Mouse (Mus musculus): Measurements from ENCODE around the gene Gins1. TPM values are rescaled to one million over a fixed set of nuclear protein-coding genes. Genes with fewer than 3 reads are reported as not detected.
A peak's percentile ranks its signal among the peaks of the same experiment; 100 is the strongest.

Gins1 gene
- polyA plus RNA-seq (2015; fragmentation: Nextera tagmentation; extraction: Ambion mirVana): 34.8 and 34.9 TPM in 2 replicates

DNA sequence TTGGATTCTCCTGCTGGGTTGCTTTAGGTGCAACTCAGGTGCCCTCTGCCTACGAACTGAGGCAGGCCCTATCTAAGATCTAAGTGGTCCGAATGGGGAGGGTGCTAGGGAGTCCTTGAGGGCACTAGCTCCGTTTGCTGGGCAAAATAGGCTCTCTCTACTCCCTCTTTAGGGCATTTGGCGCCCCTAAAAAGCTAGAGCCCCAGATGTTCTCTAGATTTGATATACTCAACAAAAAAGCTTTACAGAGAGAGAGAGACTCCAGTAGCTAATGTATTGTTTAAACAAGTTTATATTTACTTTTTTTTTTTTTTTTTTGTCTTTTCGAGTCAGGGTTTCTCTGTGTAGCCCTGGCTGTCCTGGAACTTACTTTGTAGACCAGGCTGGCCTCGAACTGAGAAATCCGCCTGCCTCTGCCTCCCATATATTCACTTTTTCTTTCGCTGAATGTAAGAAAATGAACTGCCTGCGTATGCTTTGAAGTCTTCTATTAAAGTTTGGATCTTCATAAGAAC is at the start of gene Gins1:
TSS of gene Gins1 (plus strand) at position 465 of the 515 bp plus-strand sequence.
- ATAC-seq (ENCODE audit: low read depth): no peak; the same call in 1 of the 2 replicates
- Histone ChIP-seq H3K9me3 (ENCODE audit: control insufficient read depth, low read length) (no peaks in the 10 kb centered on the region), H3K4me1 (replicated peaks; ENCODE audit: control insufficient read depth, insufficient read depth, low read length) (peaks cover 10% of the 10 kb centered on the region), H3K27ac (ENCODE audit: low read length) (peak within 1 kb of the TSS; percentile 84), H3K9ac (ENCODE audit: low read length) (peak within 1 kb of the TSS; percentile 91), H3K4me2 (ENCODE audit: low read depth, low read length) (peak within 1 kb of the TSS; percentile 92), H3K36me3 (ENCODE audit: control insufficient read depth, insufficient read depth, low read length) (no peaks in the 10 kb centered on the region; the same call in 1 of the 2 replicates), H3K27me3 (ENCODE audit: control insufficient read depth, insufficient read depth, low read depth, low read length) (no peaks in the 10 kb centered on the region), H3K4me3 (ENCODE audit: low read length) (peak within 1 kb of the TSS; percentile 87)
- WGBS: 34% methylated on average over 9 of the region's 9 CpGs

DNA sequence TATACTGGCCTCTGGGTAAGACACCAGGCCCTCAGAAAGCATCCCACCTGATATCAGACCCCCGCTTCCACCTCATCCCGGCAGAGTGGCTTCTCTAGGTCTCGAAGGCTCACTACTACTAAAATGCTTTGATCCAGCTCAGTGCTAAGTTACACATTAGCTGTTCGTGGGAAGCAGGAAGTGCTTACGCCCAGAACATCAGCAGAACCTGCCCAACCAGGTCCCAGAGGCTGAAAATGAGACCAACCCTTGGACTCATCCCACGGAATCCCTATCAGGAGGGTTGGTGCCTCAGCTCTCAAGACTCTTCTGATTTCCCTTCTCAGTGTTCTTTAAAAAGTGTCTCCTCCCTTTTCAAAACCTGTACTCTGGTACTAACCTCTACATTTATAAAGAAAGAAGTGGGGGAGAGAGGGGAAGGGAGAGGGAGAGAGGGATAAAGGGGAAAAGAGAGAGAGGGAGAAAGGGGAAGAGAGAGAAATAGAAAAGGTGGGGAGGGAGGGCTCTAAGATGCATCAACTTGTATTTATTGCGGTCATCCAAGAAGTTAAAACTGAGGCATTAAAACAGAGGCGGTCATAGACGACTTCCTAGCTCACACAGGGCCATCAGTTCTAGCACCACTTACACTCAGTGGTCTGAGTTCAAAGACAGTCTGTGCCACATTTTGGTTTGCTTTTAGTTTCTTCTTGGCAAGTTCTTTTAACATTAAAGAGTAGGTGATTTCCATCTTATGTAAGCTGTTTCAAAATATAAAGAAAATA is 46.3 kb upstream of the Gins1 start:
- no peaks in the 10 kb centered on the region for H3K36me3 ChIP-seq (ENCODE audit: control insufficient read depth, insufficient read depth, low read length)
- no peak overlapping the region for H3K4me3 ChIP-seq (ENCODE audit: low read length)
- no peak for ATAC-seq (ENCODE audit: low read depth)

DNA sequence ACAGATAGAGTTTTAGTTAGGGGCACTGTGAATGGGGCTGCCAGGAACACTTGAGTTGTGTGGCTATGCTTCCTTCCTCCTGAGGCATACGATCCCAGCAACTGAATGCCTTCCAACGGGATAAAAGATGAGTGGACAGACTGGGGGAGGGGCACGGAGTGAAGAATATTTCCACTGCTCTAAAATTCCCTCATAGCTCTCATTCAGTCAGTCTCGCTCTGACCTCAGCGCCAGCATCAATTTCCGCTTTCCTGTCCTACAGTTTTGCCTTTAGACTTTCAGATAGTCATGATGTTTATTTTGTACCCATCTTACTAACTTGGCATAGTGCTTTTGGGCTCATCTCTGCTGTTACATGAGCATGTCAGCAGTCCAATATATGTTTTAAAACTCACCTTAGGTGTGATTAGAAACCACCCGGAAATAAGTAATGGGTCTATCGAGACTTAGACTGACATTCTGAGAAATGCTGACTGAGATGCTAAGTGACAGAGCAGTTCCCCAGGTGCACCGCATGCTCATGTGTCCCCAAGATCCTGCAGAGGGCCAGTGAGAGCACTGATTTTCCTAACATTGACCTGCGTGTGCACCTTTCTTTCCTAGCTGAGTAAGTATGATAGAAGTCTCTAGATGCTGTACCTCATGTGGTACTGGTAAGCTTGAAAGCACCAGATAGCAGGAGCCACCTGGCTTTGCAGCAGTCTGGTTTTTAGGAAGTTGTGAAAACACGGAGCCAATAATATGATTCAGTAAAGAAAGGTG is 45.3 kb upstream of the Gins1 start:
- no peaks in the 10 kb centered on the region for H3K9me3 ChIP-seq (ENCODE audit: control insufficient read depth, low read length)
- no peak for ATAC-seq (ENCODE audit: low read depth)
- H3K4me1 ChIP-seq (replicated peaks; ENCODE audit: control insufficient read depth, insufficient read depth, low read length): no peaks in the 10 kb centered on the region
- H3K27me3 ChIP-seq (ENCODE audit: control insufficient read depth, insufficient read depth, low read depth, low read length): no peaks in the 10 kb centered on the region
- H3K36me3 ChIP-seq (ENCODE audit: control insufficient read depth, insufficient read depth, low read length): no peaks in the 10 kb centered on the region
- H3K4me3 ChIP-seq (ENCODE audit: low read length): no peak overlapping the region
- H3K4me2 ChIP-seq (ENCODE audit: low read depth, low read length): no peak overlapping the region
- WGBS: 67% methylated on average over 11 of the region's 11 CpGs
- H3K27ac ChIP-seq (ENCODE audit: low read length): no peak overlapping the region
- H3K9ac ChIP-seq (ENCODE audit: low read length): no peak overlapping the region

More for the DNA sequence above, 46.3 kb upstream of the Gins1 start:
- Histone ChIP-seq H3K9me3 (ENCODE audit: control insufficient read depth, low read length) (no peaks in the 10 kb centered on the region), H3K4me2 (ENCODE audit: low read depth, low read length) (no peak overlapping the region), H3K9ac (ENCODE audit: low read length) (no peak overlapping the region), H3K4me1 (replicated peaks; ENCODE audit: control insufficient read depth, insufficient read depth, low read length) (no peaks in the 10 kb centered on the region), H3K27ac (ENCODE audit: low read length) (no peak overlapping the region), H3K27me3 (ENCODE audit: control insufficient read depth, insufficient read depth, low read depth, low read length) (no peaks in the 10 kb centered on the region)
- WGBS: 61% methylated on average over 9 of the region's 9 CpGs

DNA sequence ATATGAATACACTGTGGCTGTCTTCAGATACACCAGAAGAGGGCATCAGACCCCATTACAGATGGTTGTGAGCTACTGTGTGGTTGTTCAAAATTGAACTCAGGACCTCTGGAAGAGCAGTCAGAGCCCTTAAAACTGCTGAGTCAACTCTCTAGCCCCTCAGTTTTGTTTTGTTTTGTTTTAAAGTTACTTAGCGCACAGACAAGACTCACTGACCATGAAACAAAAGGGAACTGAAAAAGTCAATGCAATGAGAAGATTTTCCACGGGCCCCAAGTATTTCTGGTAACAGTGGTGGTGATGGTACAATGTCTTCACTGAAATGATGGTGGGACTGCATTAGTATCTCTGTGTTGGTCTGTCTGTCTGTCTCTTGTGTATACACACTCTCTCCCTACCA is 44.1 kb upstream of the Gins1 start:
- 85% methylated on average over 2 of the region's 2 CpGs for WGBS
- H3K4me1 ChIP-seq (replicated peaks; ENCODE audit: control insufficient read depth, insufficient read depth, low read length): no peaks in the 10 kb centered on the region
- H3K36me3 ChIP-seq (ENCODE audit: control insufficient read depth, insufficient read depth, low read length): no peaks in the 10 kb centered on the region

DNA sequence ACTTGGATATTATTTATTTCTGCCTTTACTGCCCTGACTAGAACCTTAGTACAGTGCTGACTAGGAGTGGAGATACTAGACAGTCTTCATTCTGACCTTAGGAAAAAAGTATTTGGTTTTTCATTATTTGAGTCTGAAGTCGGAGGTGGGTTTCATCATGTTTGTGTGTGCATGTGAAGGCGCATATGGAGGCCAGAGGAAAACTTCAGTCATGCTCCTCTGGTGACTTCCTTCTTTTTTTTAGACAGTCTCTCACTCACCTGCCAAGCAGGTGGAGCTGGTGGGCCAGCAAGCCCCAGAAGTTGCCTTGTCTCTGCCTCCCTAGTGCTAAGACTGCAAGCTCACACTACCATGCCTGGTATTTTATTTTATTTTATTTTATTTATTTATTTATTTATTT is 38.2 kb upstream of the Gins1 start:
- 89% methylated on average over 2 of the region's 2 CpGs for WGBS
- no peak overlapping the region for H3K4me2 ChIP-seq (ENCODE audit: low read depth, low read length)
- H3K27ac ChIP-seq (ENCODE audit: low read length): no peak overlapping the region
- H3K27me3 ChIP-seq (ENCODE audit: control insufficient read depth, insufficient read depth, low read depth, low read length): no peaks in the 10 kb centered on the region
- no peak overlapping the region for H3K4me3 ChIP-seq (ENCODE audit: low read length)
- H3K36me3 ChIP-seq (ENCODE audit: control insufficient read depth, insufficient read depth, low read length): no peaks in the 10 kb centered on the region
- ATAC-seq (ENCODE audit: low read depth): no peak
- no peak overlapping the region for H3K9ac ChIP-seq (ENCODE audit: low read length)
- no peaks in the 10 kb centered on the region for H3K9me3 ChIP-seq (ENCODE audit: control insufficient read depth, low read length)
- no peaks in the 10 kb centered on the region for H3K4me1 ChIP-seq (replicated peaks; ENCODE audit: control insufficient read depth, insufficient read depth, low read length)

More for the DNA sequence above, 44.1 kb upstream of the Gins1 start:
- ATAC-seq (ENCODE audit: low read depth): no peak
- H3K9ac ChIP-seq (ENCODE audit: low read length): no peak overlapping the region
- no peak overlapping the region for H3K4me3 ChIP-seq (ENCODE audit: low read length)
- no peak overlapping the region for H3K4me2 ChIP-seq (ENCODE audit: low read depth, low read length)
- H3K27me3 ChIP-seq (ENCODE audit: control insufficient read depth, insufficient read depth, low read depth, low read length): no peaks in the 10 kb centered on the region
- no peaks in the 10 kb centered on the region for H3K9me3 ChIP-seq (ENCODE audit: control insufficient read depth, low read length)
- no peak overlapping the region for H3K27ac ChIP-seq (ENCODE audit: low read length)

DNA sequence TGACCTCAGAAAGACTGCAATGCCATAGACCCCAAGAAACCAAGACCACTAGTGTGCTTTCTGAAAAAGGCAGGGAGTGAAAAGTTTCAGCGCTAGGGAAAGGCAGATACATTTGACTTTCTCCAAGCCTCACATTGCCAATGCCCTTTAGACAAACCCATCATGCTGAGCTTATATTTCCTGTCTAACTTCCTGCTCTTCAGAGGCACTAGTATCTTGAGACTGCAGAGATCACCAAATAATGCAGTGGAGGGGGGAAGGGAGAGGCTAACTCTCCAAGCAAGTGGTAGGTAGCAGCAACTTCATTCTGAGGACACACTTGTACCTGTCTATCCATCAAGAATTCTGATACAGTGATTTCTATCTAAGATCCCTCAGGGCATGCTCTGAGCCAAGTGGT is 35.8 kb upstream of the Gins1 start:
- Histone ChIP-seq H3K27ac (ENCODE audit: low read length) (no peak overlapping the region), H3K4me3 (ENCODE audit: low read length) (no peak overlapping the region), H3K27me3 (ENCODE audit: control insufficient read depth, insufficient read depth, low read depth, low read length) (no peaks in the 10 kb centered on the region), H3K9ac (ENCODE audit: low read length) (no peak overlapping the region), H3K9me3 (ENCODE audit: control insufficient read depth, low read length) (no peaks in the 10 kb centered on the region), H3K4me2 (ENCODE audit: low read depth, low read length) (no peak overlapping the region), H3K4me1 (replicated peaks; ENCODE audit: control insufficient read depth, insufficient read depth, low read length) (no peaks in the 10 kb centered on the region), H3K36me3 (ENCODE audit: control insufficient read depth, insufficient read depth, low read length) (no peaks in the 10 kb centered on the region)
- 81% methylated on average over 1 of the region's 1 CpGs for WGBS
- ATAC-seq (ENCODE audit: low read depth): no peak

DNA sequence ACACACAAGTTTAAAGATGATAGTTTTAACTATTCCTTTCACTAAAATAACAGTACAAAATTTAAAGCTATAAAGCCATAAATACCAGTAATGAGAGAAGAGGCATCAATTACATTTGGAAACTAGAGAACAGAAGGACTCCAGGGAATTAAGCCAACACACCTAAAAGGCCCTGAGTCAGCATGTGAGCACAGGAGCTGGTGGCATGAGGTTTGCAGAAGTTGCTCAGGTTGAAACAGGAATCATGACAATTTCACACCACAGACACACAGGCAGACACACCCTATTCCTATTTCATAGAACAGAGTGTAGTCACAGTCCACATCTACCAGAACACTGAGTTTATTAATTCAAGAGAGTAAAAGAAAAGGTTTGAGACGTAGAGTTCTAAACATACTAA is 30.7 kb upstream of the Gins1 start:
- no peak overlapping the region for H3K4me2 ChIP-seq (ENCODE audit: low read depth, low read length)
- no peak for ATAC-seq (ENCODE audit: low read depth)

DNA sequence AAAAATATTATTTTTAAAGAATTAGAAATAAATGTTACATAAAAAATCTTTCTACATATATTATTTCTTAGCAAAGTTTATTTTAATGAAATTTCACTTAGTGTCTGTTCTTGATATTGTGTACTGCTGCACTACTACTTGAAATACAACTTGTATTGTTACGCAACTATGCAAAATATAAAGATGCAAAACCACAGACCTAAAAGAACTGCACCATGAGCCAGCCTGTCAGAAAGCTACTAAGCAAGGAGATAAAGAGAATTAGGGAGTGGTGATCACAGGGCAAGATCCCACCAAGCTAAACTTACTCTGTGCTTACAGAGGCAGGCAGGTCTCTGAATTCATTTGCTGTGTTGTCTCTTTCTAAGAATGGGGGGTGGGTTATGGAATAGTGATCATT is 30.0 kb upstream of the Gins1 start:
- Histone ChIP-seq H3K9ac (ENCODE audit: low read length) (no peak overlapping the region), H3K4me3 (ENCODE audit: low read length) (no peak overlapping the region), H3K9me3 (ENCODE audit: control insufficient read depth, low read length) (no peaks in the 10 kb centered on the region), H3K27me3 (ENCODE audit: control insufficient read depth, insufficient read depth, low read depth, low read length) (no peaks in the 10 kb centered on the region), H3K4me1 (replicated peaks; ENCODE audit: control insufficient read depth, insufficient read depth, low read length) (no peaks in the 10 kb centered on the region), H3K27ac (ENCODE audit: low read length) (no peak overlapping the region), H3K4me2 (ENCODE audit: low read depth, low read length) (no peak overlapping the region), H3K36me3 (ENCODE audit: control insufficient read depth, insufficient read depth, low read length) (no peaks in the 10 kb centered on the region)
- WGBS: 93% methylated on average over 1 of the region's 1 CpGs
- ATAC-seq (ENCODE audit: low read depth): no peak

More for the DNA sequence above, 30.7 kb upstream of the Gins1 start:
- Histone ChIP-seq H3K9ac (ENCODE audit: low read length) (no peak overlapping the region), H3K9me3 (ENCODE audit: control insufficient read depth, low read length) (no peaks in the 10 kb centered on the region), H3K27ac (ENCODE audit: low read length) (no peak overlapping the region), H3K36me3 (ENCODE audit: control insufficient read depth, insufficient read depth, low read length) (no peaks in the 10 kb centered on the region), H3K4me3 (ENCODE audit: low read length) (no peak overlapping the region), H3K27me3 (ENCODE audit: control insufficient read depth, insufficient read depth, low read depth, low read length) (no peaks in the 10 kb centered on the region), H3K4me1 (replicated peaks; ENCODE audit: control insufficient read depth, insufficient read depth, low read length) (no peaks in the 10 kb centered on the region)
- 76% methylated on average over 1 of the region's 1 CpGs for WGBS

DNA sequence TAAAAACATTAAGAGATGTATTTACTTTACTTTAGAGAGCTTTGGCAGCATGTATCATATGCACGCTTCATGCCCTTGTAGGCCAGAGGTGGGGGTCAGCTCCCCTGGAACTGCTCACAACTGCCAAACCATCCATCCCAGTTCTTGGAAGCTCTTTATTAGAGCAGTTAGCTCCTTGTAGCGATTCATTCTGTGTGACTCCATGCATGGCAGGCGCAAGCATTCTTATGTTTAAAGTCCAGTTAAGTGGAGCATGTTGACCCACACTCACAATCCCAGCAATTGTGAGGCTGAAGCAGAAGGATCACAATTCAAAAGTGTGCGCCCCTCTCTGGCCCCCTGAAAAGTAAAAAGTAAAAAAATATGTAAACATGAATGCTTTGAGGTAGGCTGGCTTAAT is 27.6 kb upstream of the Gins1 start:
- no peak for ATAC-seq (ENCODE audit: low read depth)
- H3K4me1 ChIP-seq (replicated peaks; ENCODE audit: control insufficient read depth, insufficient read depth, low read length): no peaks in the 10 kb centered on the region
- H3K27me3 ChIP-seq (ENCODE audit: control insufficient read depth, insufficient read depth, low read depth, low read length): no peaks in the 10 kb centered on the region
- 72% methylated on average over 4 of the region's 4 CpGs for whole genome bisulfite sequencing
- H3K36me3 ChIP-seq (ENCODE audit: control insufficient read depth, insufficient read depth, low read length): no peaks in the 10 kb centered on the region
- H3K9ac ChIP-seq (ENCODE audit: low read length): no peak overlapping the region
- H3K27ac ChIP-seq (ENCODE audit: low read length): no peak overlapping the region
- H3K9me3 ChIP-seq (ENCODE audit: control insufficient read depth, low read length): no peaks in the 10 kb centered on the region
- H3K4me2 ChIP-seq (ENCODE audit: low read depth, low read length): no peak overlapping the region
- no peak overlapping the region for H3K4me3 ChIP-seq (ENCODE audit: low read length)
